Mouse (Mus musculus) hindbrain, embryonic 11.5 days (tissue): ENCODE results near the gene Doc2a. TPM values are rescaled to one million over a fixed set of nuclear protein-coding genes. Genes with fewer than 3 reads are reported as not detected.

Source experiments
- ATAC-seq: fragments of 200-750 bp; cut with Nextera tagmentation; 2 replicates; pipeline ENCODE4 v1.8.0; 2017; ENCODE audit warnings: mild to moderate bottlenecking, moderate TSS enrichment, moderate library complexity; ENCODE audit not compliant: low FRiP score
- DNase-seq: peaks from one replicate; pipeline ENCODE4 v3.0.0-alpha.2; 2015; ENCODE audit warnings: low spot score
- H3K27ac ChIP-seq: fragments of 300-500 bp; sonication (generic); 2 replicates; pipeline ENCODE4 v1.5.1; 2014; ENCODE audit warnings: mild to moderate bottlenecking, low read depth, low read length
- H3K27me3 ChIP-seq: fragments of 300-500 bp; sonication (generic); 2 replicates; pipeline ENCODE4 v1.6.1; 2014; ENCODE audit warnings: mild to moderate bottlenecking, low read length, moderate library complexity, mixed read lengths; ENCODE audit not compliant: control insufficient read depth, insufficient read depth
- H3K36me3 ChIP-seq: fragments of 300-500 bp; sonication (generic); 2 replicates; pipeline ENCODE4 v1.6.1; 2014; ENCODE audit warnings: mild to moderate bottlenecking, low read length, moderate library complexity, mixed read lengths; ENCODE audit not compliant: control insufficient read depth, insufficient read depth
- H3K4me1 ChIP-seq: fragments of 300-500 bp; sonication (generic); replicated peaks from 2 replicates; pipeline ENCODE4 v1.6.1; 2014; ENCODE audit warnings: low read length, mixed read lengths; ENCODE audit not compliant: control insufficient read depth, insufficient read depth
- H3K4me2 ChIP-seq: fragments of 300-500 bp; sonication (generic); replicated peaks from 2 replicates; pipeline ENCODE4 v1.6.1; 2014; ENCODE audit warnings: mild to moderate bottlenecking, low read depth, low read length
- H3K4me3 ChIP-seq: fragments of 300-500 bp; sonication (generic); 2 replicates; pipeline ENCODE4 v1.5.1; 2014; ENCODE audit warnings: low read depth, low read length
- H3K9ac ChIP-seq: fragments of 300-500 bp; sonication (generic); 2 replicates; pipeline ENCODE4 v1.6.1; 2014; ENCODE audit warnings: low read depth, low read length
- H3K9me3 ChIP-seq: fragments of 300-500 bp; sonication (generic); 2 replicates; pipeline ENCODE4 v1.6.1; 2016; ENCODE audit warnings: low read length; ENCODE audit not compliant: control insufficient read depth
- WGBS: fragments of 180-500 bp; shearing (Covaris S2); extraction: QIAGEN DNeasy Blood & Tissue Kit; methylation state at CpG from one replicate; pipeline ENCODE4 v1.1.7; 2014; 5-methylcytosine and 5-hydroxymethylcytosine counted together
- polyA plus RNA-seq: library from polyadenylated mRNA; unstranded; fragments of >200 nt; fragmentation: Nextera tagmentation; extraction: Ambion mirVana; gene quantifications from 2 replicates; pipeline ENCODE4 v1.2.1, GENCODE M21; 2014

Doc2a gene
- polyA plus RNA-seq, 1 experiment from 2014 or later: 3.4 TPM

DNA sequence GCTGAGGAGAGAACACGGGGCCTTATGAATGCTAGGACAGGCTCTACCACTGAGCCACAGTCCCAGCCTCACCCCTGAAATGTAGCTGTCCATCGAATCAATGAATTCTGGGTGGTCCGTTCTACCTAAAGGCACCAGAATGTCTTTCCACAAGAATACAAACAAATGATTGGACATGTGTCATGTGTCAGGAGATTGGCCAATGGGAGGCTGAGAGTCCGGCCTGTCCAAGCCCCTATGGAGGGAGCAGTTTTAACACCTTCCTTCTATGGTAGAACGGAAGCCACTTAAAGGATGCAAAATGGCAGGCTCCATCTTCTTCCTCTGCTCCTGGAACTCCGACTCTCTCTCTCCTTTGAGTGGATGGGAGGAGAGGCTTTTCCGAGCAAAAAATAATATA is 29.6 kb upstream of the Doc2a start:
- WGBS: 85% methylated on average over 7 of the region's 7 CpGs
- Histone ChIP-seq H3K4me3 (no peak overlapping the region), H3K4me1 (no peaks in the 10 kb centered on the region; the same call in 1 of the 2 replicates), H3K27me3 (no peaks in the 10 kb centered on the region), H3K27ac (no peak overlapping the region), H3K9me3 (no peaks in the 10 kb centered on the region), H3K36me3 (no peaks in the 10 kb centered on the region), H3K4me2 (no peak overlapping the region), H3K9ac (no peak overlapping the region)
- no peak for ATAC-seq
- DNase-seq: no peak

DNA sequence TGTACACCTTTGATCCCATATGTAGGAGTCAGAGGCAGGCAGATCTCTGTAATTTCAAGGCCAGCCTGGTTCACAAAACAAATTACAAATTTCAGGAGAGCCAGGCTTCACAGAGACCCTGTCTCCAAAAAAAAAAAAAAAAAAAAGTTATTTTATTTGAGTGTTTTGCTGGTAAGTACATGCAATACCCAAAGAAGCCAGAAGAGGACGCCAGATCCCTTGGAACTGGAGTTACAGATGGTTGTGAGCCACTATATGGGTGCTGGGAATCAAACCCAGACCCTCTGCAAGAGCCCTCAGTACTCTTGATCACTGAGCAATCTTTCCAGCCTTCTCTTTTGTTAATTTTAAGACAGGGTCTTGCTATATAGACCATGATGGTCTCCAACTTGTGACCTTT is 28.4 kb upstream of the Doc2a start:
- no peaks in the 10 kb centered on the region for H3K36me3 ChIP-seq
- WGBS: 25% methylated on average over 1 of the region's 1 CpGs
- H3K4me2 ChIP-seq: no peak overlapping the region
- H3K9me3 ChIP-seq: no peaks in the 10 kb centered on the region
- no peaks in the 10 kb centered on the region; the same call in 1 of the 2 replicates for H3K27me3 ChIP-seq
- ATAC-seq: no peak
- DNase-seq: no peak
- H3K4me1 ChIP-seq: no peaks in the 10 kb centered on the region; the same call in 1 of the 2 replicates
- no peak overlapping the region for H3K4me3 ChIP-seq
- no peak overlapping the region for H3K27ac ChIP-seq
- H3K9ac ChIP-seq: no peak overlapping the region

DNA sequence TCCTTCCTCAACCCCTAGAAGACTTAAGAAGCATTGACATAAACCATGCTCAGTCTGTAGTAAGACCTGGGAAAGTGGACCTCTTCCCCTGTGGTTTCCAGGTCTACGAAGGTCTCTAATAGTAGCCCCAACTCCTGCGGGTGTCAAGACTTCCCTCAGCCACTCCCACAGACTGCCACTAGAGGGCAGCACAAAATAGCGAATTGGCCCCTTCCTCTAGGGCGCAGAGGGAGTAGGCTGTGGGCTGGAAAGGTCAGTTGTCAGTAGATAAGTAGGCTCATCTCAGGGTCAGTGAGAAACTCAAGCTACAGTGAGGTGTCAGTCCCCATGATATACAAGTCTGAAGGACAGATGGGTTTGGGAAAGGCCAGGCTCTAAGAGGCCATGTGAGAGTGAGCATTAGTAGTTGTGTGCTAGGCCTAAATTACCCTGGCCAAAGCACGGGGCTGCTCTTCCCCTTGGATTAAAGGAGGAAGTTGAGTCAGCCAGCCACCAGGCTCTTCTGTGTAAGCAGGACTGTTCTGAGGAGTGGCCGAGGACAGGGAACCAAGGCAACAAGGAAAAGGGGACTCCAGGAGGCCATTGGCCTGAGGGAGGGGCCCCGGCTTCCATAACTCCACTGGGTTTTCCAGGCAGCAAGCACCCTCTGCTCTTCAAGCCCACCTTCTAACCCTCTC is 25.2 kb upstream of the Doc2a start:
- 27% methylated on average over 7 of the region's 7 CpGs for WGBS
- H3K27me3 ChIP-seq: no peaks in the 10 kb centered on the region; the same call in 1 of the 2 replicates
- H3K36me3 ChIP-seq: no peaks in the 10 kb centered on the region
- ATAC-seq: peak; percentile 42; the same call in 1 of the 2 replicates
- H3K4me2 ChIP-seq: no peak overlapping the region
- H3K4me3 ChIP-seq: no peak overlapping the region
- no peaks in the 10 kb centered on the region for H3K9me3 ChIP-seq
- H3K27ac ChIP-seq: peak overlapping the region; percentile 79
- peak; percentile 94 for DNase-seq
- H3K4me1 ChIP-seq: no peaks in the 10 kb centered on the region; the same call in 1 of the 2 replicates
- no peak overlapping the region for H3K9ac ChIP-seq

DNA sequence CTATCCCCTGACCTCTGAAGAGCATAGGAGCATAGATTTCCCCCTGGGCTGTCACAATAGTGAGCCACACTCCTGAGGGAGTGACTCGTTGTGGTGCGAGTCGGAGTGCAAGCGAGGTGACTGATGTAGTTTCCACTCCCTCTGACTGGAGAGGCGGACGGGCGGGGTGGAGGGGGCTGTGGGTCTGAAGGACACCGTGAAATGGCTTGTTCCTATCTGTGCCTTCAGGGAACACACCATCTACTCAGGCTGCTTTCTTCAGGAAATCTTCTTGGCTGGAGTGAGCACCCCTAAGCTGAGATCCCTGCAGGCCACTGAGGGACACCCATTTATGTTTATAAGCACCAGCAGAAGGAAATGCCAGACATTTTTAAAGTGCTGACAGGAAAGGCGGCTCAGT is 24.5 kb upstream of the Doc2a start:
- Histone ChIP-seq H3K27me3 (no peaks in the 10 kb centered on the region; the same call in 1 of the 2 replicates), H3K4me2 (peak overlapping the region; percentile 83), H3K36me3 (no peaks in the 10 kb centered on the region), H3K4me3 (peak overlapping the region; percentile 56), H3K4me1 (no peaks in the 10 kb centered on the region; the same call in 1 of the 2 replicates), H3K9ac (peak overlapping the region; percentile 76), H3K27ac (peak overlapping the region; percentile 79), H3K9me3 (no peaks in the 10 kb centered on the region)
- DNase-seq (no peak), ATAC-seq (peak; percentile 25)
- 8% methylated on average over 9 of the region's 9 CpGs for WGBS

- H3K27me3 ChIP-seq: no peaks in the 10 kb centered on the region; the same call in 1 of the 2 replicates
- no peaks in the 10 kb centered on the region for H3K36me3 ChIP-seq
- peak; percentile 62 for DNase-seq
- peak overlapping the region; percentile 76 for H3K9ac ChIP-seq
- ATAC-seq: peak; percentile 82
- WGBS: 4% methylated on average over 12 of the region's 19 CpGs
- no peaks in the 10 kb centered on the region; the same call in 1 of the 2 replicates for H3K4me1 ChIP-seq
- peak overlapping the region; percentile 83 for H3K4me2 ChIP-seq
- H3K27ac ChIP-seq: peak overlapping the region; percentile 79
- H3K4me3 ChIP-seq: peak overlapping the region; percentile 56
- H3K9me3 ChIP-seq: no peaks in the 10 kb centered on the region
Measured at GRCm38 (mm10) chr7:126823202-126823711, 24.0 kb upstream of the Doc2a start.

- Histone ChIP-seq H3K9ac (peak overlapping the region; percentile 76), H3K27me3 (no peaks in the 10 kb centered on the region; the same call in 1 of the 2 replicates), H3K4me3 (peak overlapping the region; percentile 56), H3K9me3 (no peaks in the 10 kb centered on the region), H3K27ac (peak overlapping the region; percentile 79; the same call in 1 of the 2 replicates), H3K4me2 (peak overlapping the region; percentile 83), H3K4me1 (no peaks in the 10 kb centered on the region; the same call in 1 of the 2 replicates), H3K36me3 (no peaks in the 10 kb centered on the region)
- peak; percentile 15; the same call in 1 of the 2 replicates for ATAC-seq
- peak; percentile 35 for DNase-seq
- 9% methylated on average over 10 of the region's 10 CpGs for WGBS
Measured at GRCm38 (mm10) chr7:126823940-126824339, 23.3 kb upstream of the Doc2a start.

DNA sequence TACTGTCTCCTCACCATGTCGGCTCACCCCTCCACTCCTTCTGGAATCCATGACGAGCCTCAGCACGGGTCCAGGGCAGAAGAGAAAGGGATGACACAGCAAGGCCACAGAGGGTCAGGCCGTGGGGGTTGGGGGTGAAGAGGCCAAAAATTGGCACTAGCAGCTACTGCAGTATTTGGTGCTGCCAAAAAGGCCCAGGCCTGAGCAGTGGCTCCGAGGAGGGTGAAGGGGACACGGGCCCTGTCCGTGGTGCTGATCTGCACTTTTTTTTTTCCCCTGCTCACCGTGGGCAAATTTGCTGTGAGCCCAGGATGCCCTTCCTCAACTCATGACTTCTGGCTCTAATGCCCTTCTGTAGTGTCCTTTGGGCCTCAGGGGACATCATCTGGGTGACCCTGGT is 21.8 kb upstream of the Doc2a start:
- DNase-seq (peak; percentile 53), ATAC-seq (no peak)
- H3K4me3 ChIP-seq: no peak overlapping the region
- no peak overlapping the region for H3K27ac ChIP-seq
- no peak overlapping the region for H3K9ac ChIP-seq
- H3K4me1 ChIP-seq: no peaks in the 10 kb centered on the region; the same call in 1 of the 2 replicates
- no peaks in the 10 kb centered on the region for H3K36me3 ChIP-seq
- no peaks in the 10 kb centered on the region for H3K9me3 ChIP-seq
- 18% methylated on average over 8 of the region's 8 CpGs for WGBS
- no peaks in the 10 kb centered on the region; the same call in 1 of the 2 replicates for H3K27me3 ChIP-seq
- no peak overlapping the region for H3K4me2 ChIP-seq

DNA sequence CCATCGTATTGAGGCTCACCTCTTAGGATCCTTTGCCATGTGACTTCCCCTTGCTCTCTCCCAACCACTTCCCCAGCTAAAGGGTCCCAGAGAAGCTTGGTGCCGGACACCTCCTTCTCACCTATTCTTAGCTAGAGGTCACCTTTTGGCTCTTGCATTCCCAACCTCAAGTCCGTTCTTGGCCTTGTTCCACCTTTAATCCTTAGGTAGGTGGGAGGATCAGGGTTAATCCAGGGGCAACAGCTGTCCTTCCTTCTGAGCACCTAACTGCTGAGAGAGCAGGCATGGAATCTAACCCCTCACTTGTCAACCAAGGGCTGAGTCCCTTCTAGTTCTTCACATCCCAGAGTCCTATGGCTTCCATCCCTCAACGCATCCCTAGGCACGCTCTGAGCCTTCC is 21.3 kb upstream of the Doc2a start:
- no peaks in the 10 kb centered on the region for H3K9me3 ChIP-seq
- no peaks in the 10 kb centered on the region; the same call in 1 of the 2 replicates for H3K4me1 ChIP-seq
- H3K4me3 ChIP-seq: no peak overlapping the region
- no peak overlapping the region for H3K27ac ChIP-seq
- no peak for ATAC-seq
- WGBS: 84% methylated on average over 5 of the region's 5 CpGs
- no peak overlapping the region for H3K9ac ChIP-seq
- no peaks in the 10 kb centered on the region for H3K36me3 ChIP-seq
- H3K4me2 ChIP-seq: no peak overlapping the region
- H3K27me3 ChIP-seq: no peaks in the 10 kb centered on the region; the same call in 1 of the 2 replicates
- DNase-seq: no peak
